Mouse (Mus musculus): ENCODE results near the gene Arhgap33. TPM values are rescaled to one million over a fixed set of nuclear protein-coding genes. Genes with fewer than 3 reads are reported as not detected.

Gene Arhgap33
- polyA plus RNA-seq, 1 experiment from 2014 or later: 5.6 TPM

GRCm38 (mm10) chr7:30563906-30564280, 29.0 kb upstream of the Arhgap33 start:
- peak overlapping the region; percentile 88 for H3K9ac ChIP-seq (ENCODE audit: low read depth, low read length)
- WGBS: 22% methylated on average over 6 of the region's 6 CpGs
- peak overlapping the region; percentile 98 for H3K27ac ChIP-seq (ENCODE audit: low read length)
- peak overlapping the region; percentile 85 for H3K4me3 ChIP-seq (ENCODE audit: low read length)
- H3K27me3 ChIP-seq (replicated peaks; ENCODE audit: control insufficient read depth, insufficient read depth, low read length): no peaks in the 10 kb centered on the region
- ATAC-seq: no peak
- peak overlapping the region; percentile 58 for H3K4me2 ChIP-seq (ENCODE audit: low read depth, low read length)
- H3K9me3 ChIP-seq (ENCODE audit: control insufficient read depth, low read length): no peaks in the 10 kb centered on the region
- peaks cover 10% of the 10 kb centered on the region for H3K36me3 ChIP-seq (ENCODE audit: control insufficient read depth, insufficient read depth, low read length)
- peaks cover 12% of the 10 kb centered on the region for H3K4me1 ChIP-seq (ENCODE audit: control insufficient read depth, insufficient read depth, low read length)

- H3K9ac ChIP-seq (ENCODE audit: low read depth, low read length): peak within 1 kb of the TSS; percentile 88
- peaks cover 8% of the 10 kb centered on the region; the same call in 1 of the 2 replicates for H3K36me3 ChIP-seq (ENCODE audit: control insufficient read depth, insufficient read depth, low read length)
- H3K4me1 ChIP-seq (ENCODE audit: control insufficient read depth, insufficient read depth, low read length): peaks cover 18% of the 10 kb centered on the region
- H3K27me3 ChIP-seq (replicated peaks; ENCODE audit: control insufficient read depth, insufficient read depth, low read length): no peaks in the 10 kb centered on the region
- peak within 1 kb of the TSS; percentile 65 for H3K4me2 ChIP-seq (ENCODE audit: low read depth, low read length)
- ATAC-seq: peak; percentile 88
- peak within 1 kb of the TSS; percentile 85 for H3K4me3 ChIP-seq (ENCODE audit: low read length)
- H3K9me3 ChIP-seq (ENCODE audit: control insufficient read depth, low read length): no peaks in the 10 kb centered on the region
- peak within 1 kb of the TSS; percentile 98 for H3K27ac ChIP-seq (ENCODE audit: low read length)
- WGBS: 0% methylated on average over 45 of the region's 45 CpGs
Observed at GRCm38 (mm10) chr7:30563117-30563905, 28.5 kb upstream of the Arhgap33 start, which contains the start of the genes U2af1l4, Gm49396 and Psenen. TSS of gene U2af1l4 (plus strand) at chr7:30563301. TSS of gene Gm49396 (plus strand) at chr7:30563344. TSS of gene Psenen (minus strand) at chr7:30563627.

- Histone ChIP-seq H3K9me3 (ENCODE audit: control insufficient read depth, low read length) (no peaks in the 10 kb centered on the region), H3K36me3 (ENCODE audit: control insufficient read depth, insufficient read depth, low read length) (peaks cover 8% of the 10 kb centered on the region; the same call in 1 of the 2 replicates), H3K9ac (ENCODE audit: low read depth, low read length) (peak overlapping the region; percentile 78), H3K27me3 (replicated peaks; ENCODE audit: control insufficient read depth, insufficient read depth, low read length) (no peaks in the 10 kb centered on the region), H3K4me3 (ENCODE audit: low read length) (peak overlapping the region; percentile 85), H3K4me1 (ENCODE audit: control insufficient read depth, insufficient read depth, low read length) (peaks cover 21% of the 10 kb centered on the region), H3K4me2 (ENCODE audit: low read depth, low read length) (peak overlapping the region; percentile 65), H3K27ac (ENCODE audit: low read length) (peak overlapping the region; percentile 98)
- no peak for ATAC-seq
- under 1% methylated on average over 27 of the region's 27 CpGs for WGBS
Observed at GRCm38 (mm10) chr7:30562526-30563116, 27.8 kb upstream of the Arhgap33 start.

GRCm38 (mm10) chr7:30560296-30560695, 25.4 kb upstream of the Arhgap33 start:
- WGBS: 61% methylated on average over 2 of the region's 2 CpGs
- Histone ChIP-seq H3K4me2 (ENCODE audit: low read depth, low read length) (peak overlapping the region; percentile 53; the same call in 1 of the 2 replicates), H3K27ac (ENCODE audit: low read length) (peak overlapping the region; percentile 50; the same call in 1 of the 2 replicates)

GRCm38 (mm10) chr7:30559443-30559954, 24.6 kb upstream of the Arhgap33 start, which contains the start of gene Lin37:
TSS of gene Lin37 (minus strand) at chr7:30559838.
- peak within 1 kb of the TSS; percentile 64 for H3K27ac ChIP-seq (ENCODE audit: low read length)
- no peaks in the 10 kb centered on the region for H3K9me3 ChIP-seq (ENCODE audit: control insufficient read depth, low read length)
- peaks cover 21% of the 10 kb centered on the region for H3K4me1 ChIP-seq (ENCODE audit: control insufficient read depth, insufficient read depth, low read length)
- H3K27me3 ChIP-seq (replicated peaks; ENCODE audit: control insufficient read depth, insufficient read depth, low read length): no peaks in the 10 kb centered on the region
- ATAC-seq: peak; percentile 83
- H3K9ac ChIP-seq (ENCODE audit: low read depth, low read length): peak within 1 kb of the TSS; percentile 71
- peaks cover 11% of the 10 kb centered on the region for H3K36me3 ChIP-seq (ENCODE audit: control insufficient read depth, insufficient read depth, low read length)
- peak within 1 kb of the TSS; percentile 75 for H3K4me2 ChIP-seq (ENCODE audit: low read depth, low read length)
- WGBS: under 1% methylated on average over 20 of the region's 20 CpGs
- H3K4me3 ChIP-seq (ENCODE audit: low read length): peak within 1 kb of the TSS; percentile 58

More at GRCm38 (mm10) chr7:30560296-30560695, 25.4 kb upstream of the Arhgap33 start:
- no peak overlapping the region for H3K4me3 ChIP-seq (ENCODE audit: low read length)
- H3K36me3 ChIP-seq (ENCODE audit: control insufficient read depth, insufficient read depth, low read length): peaks cover 10% of the 10 kb centered on the region
- H3K9ac ChIP-seq (ENCODE audit: low read depth, low read length): no peak overlapping the region
- ATAC-seq: no peak
- no peaks in the 10 kb centered on the region for H3K27me3 ChIP-seq (replicated peaks; ENCODE audit: control insufficient read depth, insufficient read depth, low read length)
- no peaks in the 10 kb centered on the region for H3K9me3 ChIP-seq (ENCODE audit: control insufficient read depth, low read length)
- H3K4me1 ChIP-seq (ENCODE audit: control insufficient read depth, insufficient read depth, low read length): peaks cover 21% of the 10 kb centered on the region

GRCm38 (mm10) chr7:30558656-30559442, 24.0 kb upstream of the Arhgap33 start:
- no peaks in the 10 kb centered on the region for H3K9me3 ChIP-seq (ENCODE audit: control insufficient read depth, low read length)
- peak overlapping the region; percentile 75 for H3K4me2 ChIP-seq (ENCODE audit: low read depth, low read length)
- H3K36me3 ChIP-seq (ENCODE audit: control insufficient read depth, insufficient read depth, low read length): peaks cover 14% of the 10 kb centered on the region
- peak overlapping the region; percentile 71 for H3K9ac ChIP-seq (ENCODE audit: low read depth, low read length)
- peak; percentile 16; the same call in 1 of the 2 replicates for ATAC-seq
- H3K4me3 ChIP-seq (ENCODE audit: low read length): peak overlapping the region; percentile 58
- peak overlapping the region; percentile 64 for H3K27ac ChIP-seq (ENCODE audit: low read length)
- H3K27me3 ChIP-seq (replicated peaks; ENCODE audit: control insufficient read depth, insufficient read depth, low read length): no peaks in the 10 kb centered on the region
- WGBS: 13% methylated on average over 12 of the region's 12 CpGs
- H3K4me1 ChIP-seq (ENCODE audit: control insufficient read depth, insufficient read depth, low read length): peaks cover 15% of the 10 kb centered on the region

- no peak for ATAC-seq
- Histone ChIP-seq H3K9ac (ENCODE audit: low read depth, low read length) (peak overlapping the region; percentile 71; the same call in 1 of the 2 replicates), H3K27me3 (replicated peaks; ENCODE audit: control insufficient read depth, insufficient read depth, low read length) (no peaks in the 10 kb centered on the region), H3K4me2 (ENCODE audit: low read depth, low read length) (peak overlapping the region; percentile 75), H3K9me3 (ENCODE audit: control insufficient read depth, low read length) (no peaks in the 10 kb centered on the region), H3K36me3 (ENCODE audit: control insufficient read depth, insufficient read depth, low read length) (peaks cover 14% of the 10 kb centered on the region), H3K4me3 (ENCODE audit: low read length) (peak overlapping the region; percentile 58), H3K27ac (ENCODE audit: low read length) (no peak overlapping the region; the same call in 1 of the 2 replicates), H3K4me1 (ENCODE audit: control insufficient read depth, insufficient read depth, low read length) (peaks cover 22% of the 10 kb centered on the region)
- 88% methylated on average over 13 of the region's 13 CpGs for WGBS
Observed at GRCm38 (mm10) chr7:30557901-30558514, 23.1 kb upstream of the Arhgap33 start.

- H3K4me1 ChIP-seq (ENCODE audit: control insufficient read depth, insufficient read depth, low read length): peaks cover 23% of the 10 kb centered on the region
- no peak overlapping the region for H3K4me2 ChIP-seq (ENCODE audit: low read depth, low read length)
- H3K36me3 ChIP-seq (ENCODE audit: control insufficient read depth, insufficient read depth, low read length): peaks cover 14% of the 10 kb centered on the region
- H3K27me3 ChIP-seq (replicated peaks; ENCODE audit: control insufficient read depth, insufficient read depth, low read length): no peaks in the 10 kb centered on the region
- H3K9me3 ChIP-seq (ENCODE audit: control insufficient read depth, low read length): no peaks in the 10 kb centered on the region
- no peak overlapping the region for H3K4me3 ChIP-seq (ENCODE audit: low read length)
- no peak overlapping the region for H3K27ac ChIP-seq (ENCODE audit: low read length)
- no peak overlapping the region for H3K9ac ChIP-seq (ENCODE audit: low read depth, low read length)
- whole genome bisulfite sequencing: 92% methylated on average over 18 of the region's 18 CpGs
- ATAC-seq: no peak
Observed at GRCm38 (mm10) chr7:30556894-30557536, 22.2 kb upstream of the Arhgap33 start.
